Mouse (Mus musculus) large intestine, adult 2 months (tissue): ENCODE data around the gene Tmtc4. TPM values are rescaled to one million over a fixed set of nuclear protein-coding genes. Genes with fewer than 3 reads are reported as not detected.

Experiments used
- DNase-seq: peaks from one replicate; pipeline ENCODE4 v3.0.0-alpha.2; 2012; ENCODE audit warnings: low read depth, low spot score
- WGBS: fragments of 180-500 bp; shearing (Covaris S2); methylation state at CpG from one replicate; pipeline ENCODE4 v1.1.7; 2018; 5-methylcytosine and 5-hydroxymethylcytosine counted together
- polyA plus RNA-seq: library from polyadenylated mRNA; depleted of rRNA; stranded (reverse); fragments of >200 nt; gene quantifications from 2 replicates; pipeline ENCODE4 v1.2.3, GENCODE M21; 2012; rRNA removed

Tmtc4 gene
- polyA plus RNA-seq, 1 experiment = 8.2 TPM

- DNase-seq = no peak
- 27% methylated on average over 7 of the region's 7 CpGs for WGBS
These were observed 103.5 kb downstream of the Tmtc4 start for GRCm38 (mm10) chr14:122880291-122880690.

DNA sequence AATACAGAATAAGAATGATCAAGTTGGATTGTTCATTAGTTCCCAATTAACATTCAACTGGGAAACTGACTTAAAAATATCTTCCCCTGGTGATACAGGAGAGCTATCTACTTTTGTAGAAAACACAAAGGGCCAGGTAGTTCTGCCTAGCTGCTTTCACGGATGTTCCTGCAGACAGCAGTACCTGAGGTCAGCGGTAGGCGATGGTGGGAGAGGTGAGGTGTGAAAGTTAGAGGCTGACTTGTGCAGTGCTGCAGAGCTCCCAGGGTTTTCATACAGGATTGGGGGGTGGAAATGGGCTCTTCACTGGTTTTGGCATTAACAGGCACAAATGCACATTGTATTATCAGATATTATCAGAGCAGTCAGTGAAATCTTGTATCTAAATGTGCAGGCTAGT is 106.0 kb downstream of the Tmtc4 start:
- DNase-seq = no peak
- 92% methylated on average over 3 of the region's 3 CpGs for WGBS

GRCm38 (mm10) chr14:122876723-122877122 is 107.1 kb downstream of the Tmtc4 start:
- WGBS = 66% methylated on average over 7 of the region's 7 CpGs
- DNase-seq = no peak

DNA sequence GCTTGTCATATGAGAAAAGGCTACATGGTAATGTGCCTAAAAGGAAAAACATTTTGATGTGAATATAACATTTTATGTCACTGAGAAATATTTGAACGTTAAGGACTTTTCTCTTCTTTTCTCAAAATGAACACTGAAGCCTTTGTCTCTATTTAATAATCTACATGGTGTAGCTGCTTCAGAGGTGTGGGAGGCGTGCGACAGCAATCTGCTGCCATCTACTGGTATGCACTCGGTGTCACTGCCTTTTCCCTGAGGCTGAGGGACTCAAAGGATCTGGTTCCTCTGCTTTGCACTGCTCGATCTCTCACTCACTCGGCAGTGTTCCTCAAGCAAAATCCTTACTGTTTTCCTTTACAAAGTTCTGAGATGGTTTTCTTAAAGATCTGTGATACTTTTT is 107.7 kb downstream of the Tmtc4 start:
- 4% methylated on average over 6 of the region's 6 CpGs for WGBS
- DNase-seq = no peak

DNA sequence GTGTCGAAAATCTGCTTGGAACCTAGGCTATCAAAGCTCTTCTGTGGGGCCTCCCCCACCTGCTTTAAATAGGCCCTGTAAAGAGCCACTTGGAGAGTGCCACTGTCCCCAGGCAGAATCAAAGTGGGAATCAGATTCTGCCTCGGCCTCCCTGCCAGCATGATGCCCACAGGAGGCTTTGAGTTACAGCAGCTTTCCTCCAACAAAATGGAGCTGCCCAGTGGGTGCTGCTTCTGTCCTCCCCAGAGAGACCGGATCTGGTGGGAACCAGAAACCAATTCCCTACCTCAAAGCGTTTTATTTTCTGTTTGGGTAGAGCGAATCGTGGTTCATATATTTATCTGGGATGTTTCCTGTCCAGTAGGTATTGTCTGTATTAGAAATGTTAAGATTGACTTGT is 108.2 kb downstream of the Tmtc4 start:
- DNase-seq = no peak
- WGBS = 80% methylated on average over 6 of the region's 6 CpGs

DNA sequence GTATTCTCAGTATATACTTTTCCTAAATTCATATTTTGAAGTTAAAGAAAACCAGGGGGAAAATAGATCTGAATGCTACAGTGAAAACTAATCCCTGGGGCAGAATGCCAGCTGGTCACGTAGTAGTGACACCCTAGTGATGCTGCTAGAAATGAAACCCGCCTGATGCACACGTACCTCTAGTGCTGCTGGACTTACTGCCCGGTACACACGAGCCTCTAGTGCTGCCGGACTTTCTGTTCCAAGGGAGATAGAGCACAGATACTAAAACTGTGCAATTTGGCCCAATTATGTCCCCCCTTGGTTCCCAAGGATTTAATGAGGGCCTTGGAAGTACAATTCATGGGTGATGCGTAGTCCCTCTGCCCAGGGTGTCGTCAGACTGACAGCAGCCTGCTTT is 108.8 kb downstream of the Tmtc4 start:
- no peak for DNase-seq
- WGBS = 94% methylated on average over 8 of the region's 8 CpGs

DNA sequence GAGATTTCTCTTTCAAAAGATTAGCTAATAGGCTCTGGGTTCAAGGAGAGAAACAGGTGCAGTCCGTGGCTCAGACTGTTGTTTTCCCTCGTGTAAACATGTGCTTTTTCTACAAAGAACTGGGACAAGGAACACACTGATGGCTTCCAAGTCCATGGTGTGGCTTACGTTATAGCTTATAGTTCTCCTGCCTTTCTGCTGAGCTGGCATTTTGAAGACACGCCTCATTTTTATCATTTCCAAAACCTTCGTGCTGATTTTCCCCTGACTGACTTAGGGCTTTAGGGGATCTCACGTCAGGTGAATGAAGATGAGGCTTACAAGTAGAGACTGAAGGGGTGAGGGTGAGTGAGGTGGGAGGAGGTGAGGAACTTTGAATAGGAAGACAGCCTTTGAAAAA is 111.2 kb downstream of the Tmtc4 start:
- 61% methylated on average over 6 of the region's 6 CpGs for WGBS
- no peak for DNase-seq

- DNase-seq = no peak
These were observed 111.8 kb downstream of the Tmtc4 start for GRCm38 (mm10) chr14:122871841-122872580.

GRCm38 (mm10) chr14:122869831-122870230 is 114.0 kb downstream of the Tmtc4 start:
- no peak for DNase-seq
- 51% methylated on average over 6 of the region's 6 CpGs for WGBS

More at GRCm38 (mm10) chr14:122871841-122872580, 111.8 kb downstream of the Tmtc4 start:
- 80% methylated on average over 4 of the region's 4 CpGs for WGBS

Other genes with a start within 250 kb of the Tmtc4 start
- gene Ggact, start 70.3 kb downstream of the Tmtc4 start, polyA plus RNA-seq = 105 and 161 TPM in 2 replicates